Mouse (Mus musculus) thymus, postnatal 4 days (tissue): Measurements from ENCODE around the gene Tspan12.

Experiments used
- DNase-seq: peaks from one replicate; pipeline ENCODE4 v3.0.0; 2021

Gene Tspan12

GRCm38 (mm10) chr6:21768745-21769446, 83.4 kb downstream of the Tspan12 start:
- DNase-seq: no peak

DNA sequence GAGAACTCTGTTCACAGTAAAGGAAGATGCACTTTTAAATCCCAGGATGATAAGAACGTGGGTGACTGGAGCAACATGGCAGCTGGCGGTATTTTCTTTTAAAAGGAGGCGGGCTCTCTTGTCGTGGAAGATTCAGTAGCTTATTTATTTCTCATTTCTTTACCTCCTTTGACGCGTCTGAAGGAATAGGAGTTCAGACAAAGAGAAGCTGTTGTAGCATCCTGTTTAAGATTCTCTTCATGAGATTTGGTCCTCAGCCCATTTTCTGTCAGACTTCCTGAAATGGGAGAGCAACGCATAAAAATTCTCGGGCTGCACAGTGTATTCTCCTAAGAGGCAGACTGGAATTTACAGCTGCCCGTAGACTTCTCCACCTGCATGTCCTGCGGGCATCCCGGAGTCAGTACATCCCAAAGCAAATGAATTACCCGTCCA, 84.5 kb downstream of the Tspan12 start:
- no peak for DNase-seq

- DNase-seq: no peak
Measured at GRCm38 (mm10) chr6:21747536-21747935, 104.8 kb downstream of the Tspan12 start.

DNA sequence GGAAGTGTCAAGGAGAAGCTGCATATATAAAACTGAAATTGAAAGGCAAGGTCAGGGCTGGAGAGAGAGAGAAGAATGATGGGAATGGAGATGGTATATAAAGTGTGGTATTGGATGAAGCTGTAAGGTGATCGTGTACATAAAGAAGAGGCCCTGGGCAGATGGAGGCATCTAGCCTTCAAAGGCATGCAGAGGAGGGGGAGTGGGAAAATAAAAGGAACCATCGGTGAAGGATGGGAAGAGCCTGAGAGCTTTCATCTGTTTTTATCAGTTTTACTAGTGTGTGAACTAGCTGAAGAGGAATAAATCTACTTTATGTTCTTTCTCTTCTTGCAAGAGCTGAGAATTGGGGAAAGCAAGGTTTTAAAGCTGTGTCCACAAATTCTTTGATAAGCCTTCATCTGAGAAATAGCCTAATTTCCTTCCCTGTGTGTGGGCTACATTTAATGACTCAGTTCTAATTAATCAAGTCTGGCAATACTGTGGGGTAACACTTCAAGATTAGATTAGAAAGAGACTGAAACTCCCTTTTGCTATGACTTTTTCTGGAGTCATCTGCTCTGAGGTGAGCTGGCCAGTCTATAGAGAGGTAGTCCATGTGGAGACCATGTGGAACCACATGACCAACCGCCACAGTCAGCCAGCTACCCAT, 107.6 kb downstream of the Tspan12 start:
- no peak for DNase-seq

DNA sequence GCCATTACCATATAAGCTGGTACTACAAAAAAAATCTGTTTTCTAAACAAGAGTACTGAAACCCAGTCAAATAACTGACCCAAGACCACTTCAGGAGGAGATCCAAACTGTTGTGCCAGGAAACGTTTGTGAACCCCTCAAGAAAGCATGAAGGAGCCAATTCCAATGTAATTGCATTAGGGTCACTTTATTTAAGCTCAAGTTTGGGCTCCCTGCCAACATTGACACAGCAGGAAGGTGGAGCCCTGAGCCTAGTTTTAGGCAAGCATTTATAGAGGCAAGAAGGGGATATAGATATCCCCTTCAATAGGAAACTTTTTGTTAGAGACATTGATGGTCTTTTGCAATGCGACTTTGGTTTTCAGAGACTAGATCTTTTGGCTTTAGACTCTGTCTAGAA, 111.7 kb downstream of the Tspan12 start:
- no peak for DNase-seq

DNA sequence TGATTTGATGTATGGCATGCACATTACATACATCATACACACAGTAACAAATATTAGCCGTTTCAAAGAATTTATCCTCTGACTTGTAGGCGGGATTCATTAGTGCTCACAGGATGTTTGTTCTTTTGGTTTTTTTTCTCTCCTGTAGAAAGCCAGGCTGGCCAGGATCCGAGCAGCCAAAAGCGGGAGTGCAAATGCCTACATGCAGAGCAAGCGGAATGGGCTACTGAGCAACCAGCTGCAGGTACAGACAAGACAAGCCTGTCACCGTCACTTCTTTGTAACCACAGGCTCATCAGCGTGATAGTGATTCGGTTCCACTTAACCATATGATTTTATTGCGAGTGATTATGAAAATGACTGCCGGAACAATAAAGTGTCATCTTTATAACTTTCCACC, 130.1 kb downstream of the Tspan12 start:
- DNase-seq: no peak
